Mouse (Mus musculus) embryo, embryonic 10.5 days (tissue): ENCODE results near the gene Ccl1.

Experiments used
- DNase-seq: peaks from one replicate; pipeline ENCODE4 v3.0.0-alpha.2; 2015; ENCODE audit warnings: low spot score

Gene Ccl1

DNA sequence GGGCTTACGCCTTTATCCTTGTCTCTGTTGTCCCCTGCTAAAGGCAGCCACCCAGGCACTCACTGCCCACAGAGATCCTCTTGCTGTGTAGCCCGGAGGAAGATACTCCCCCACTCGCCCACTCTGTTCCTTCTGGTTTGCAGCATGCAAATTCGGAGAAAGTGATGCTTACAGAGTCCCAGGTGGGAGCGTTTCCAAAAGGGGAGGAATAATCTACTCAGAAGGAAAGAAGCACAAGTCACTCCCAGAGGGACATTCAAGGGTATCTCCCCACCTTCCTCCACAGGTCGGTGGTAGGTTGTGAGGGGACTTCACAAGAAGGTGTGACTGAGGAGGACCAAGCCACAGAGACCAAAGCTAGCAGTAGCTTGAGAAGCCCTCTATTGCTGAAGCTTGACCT is 100.3 kb downstream of the Ccl1 start:
- no peak for DNase-seq

DNA sequence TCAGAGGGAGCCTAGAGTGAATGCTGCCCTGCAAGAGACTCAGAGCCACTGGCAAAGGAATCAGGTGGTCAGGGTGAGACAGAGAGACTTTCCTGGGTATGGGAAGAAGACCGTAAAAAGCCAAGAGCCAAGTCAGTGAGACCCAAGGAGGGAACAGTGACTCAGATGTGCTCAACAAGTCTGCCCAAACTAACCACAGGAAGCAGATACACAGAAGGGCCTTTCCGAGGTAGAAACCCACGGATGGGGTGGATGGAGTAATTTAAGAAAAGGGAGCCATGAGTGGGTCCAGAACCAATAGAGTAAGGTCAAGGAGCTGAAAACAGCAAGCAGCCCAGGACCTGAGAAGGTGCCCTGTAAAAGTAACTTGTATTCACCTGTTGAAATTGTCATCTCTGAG is 101.8 kb downstream of the Ccl1 start:
- no peak for DNase-seq

DNA sequence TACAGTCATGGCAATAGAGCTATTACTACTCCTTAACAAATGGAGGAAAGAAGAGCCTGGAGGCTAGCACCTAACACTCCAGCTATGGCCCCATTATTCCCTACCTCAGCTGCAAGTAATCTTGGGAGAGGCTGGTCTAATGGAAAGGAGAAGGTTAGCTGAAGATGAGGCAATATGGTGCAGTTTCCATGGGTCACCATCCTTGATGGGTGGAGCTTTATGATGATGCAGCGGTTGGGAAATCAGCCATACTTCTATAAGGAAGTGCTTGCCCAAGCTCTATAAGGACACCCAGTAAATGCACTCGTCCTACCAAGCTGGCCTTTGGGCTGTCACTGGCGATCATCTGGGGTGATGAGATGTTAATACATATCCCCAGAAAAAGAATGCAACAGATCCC is 107.7 kb downstream of the Ccl1 start:
- no peak for DNase-seq

DNA sequence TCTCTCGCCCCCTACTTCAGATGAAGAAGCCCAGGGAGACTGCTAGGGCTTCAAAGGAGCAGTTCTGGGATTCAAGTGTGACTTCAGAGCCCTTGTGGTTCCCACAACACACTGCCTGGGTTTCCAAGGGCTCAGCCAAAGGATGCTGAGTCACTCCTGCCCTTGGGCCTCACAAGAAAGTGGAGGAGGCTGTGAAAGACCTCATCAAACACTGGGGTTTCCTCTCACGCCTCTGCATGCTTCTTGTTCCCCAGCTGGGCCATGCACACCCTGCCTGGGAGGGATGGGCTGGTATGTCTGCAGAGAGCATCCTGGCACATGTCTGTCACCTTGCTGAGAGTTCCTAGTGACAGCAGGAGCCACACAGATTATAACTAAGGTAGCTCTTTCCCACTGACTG is 110.5 kb downstream of the Ccl1 start:
- no peak for DNase-seq

DNA sequence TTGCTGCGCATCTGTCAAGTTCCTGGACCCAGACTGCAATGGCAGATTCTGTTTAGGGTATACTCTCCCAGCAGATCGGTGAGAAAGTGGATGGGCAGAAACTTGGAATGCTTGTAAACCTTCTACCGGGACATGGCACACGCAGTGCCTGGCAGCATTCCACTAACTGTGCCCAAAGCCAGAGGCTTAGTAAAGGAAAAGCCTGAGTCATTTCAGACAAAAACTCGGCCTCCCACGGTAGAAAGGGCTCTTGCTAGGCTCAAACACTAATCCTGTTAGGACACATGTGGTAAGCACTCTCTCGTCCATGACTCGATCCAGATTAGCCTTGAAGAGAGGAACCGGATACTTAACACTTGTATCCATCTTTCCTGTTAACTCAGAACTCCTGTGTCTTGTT is 111.7 kb downstream of the Ccl1 start:
- DNase-seq: no peak

DNA sequence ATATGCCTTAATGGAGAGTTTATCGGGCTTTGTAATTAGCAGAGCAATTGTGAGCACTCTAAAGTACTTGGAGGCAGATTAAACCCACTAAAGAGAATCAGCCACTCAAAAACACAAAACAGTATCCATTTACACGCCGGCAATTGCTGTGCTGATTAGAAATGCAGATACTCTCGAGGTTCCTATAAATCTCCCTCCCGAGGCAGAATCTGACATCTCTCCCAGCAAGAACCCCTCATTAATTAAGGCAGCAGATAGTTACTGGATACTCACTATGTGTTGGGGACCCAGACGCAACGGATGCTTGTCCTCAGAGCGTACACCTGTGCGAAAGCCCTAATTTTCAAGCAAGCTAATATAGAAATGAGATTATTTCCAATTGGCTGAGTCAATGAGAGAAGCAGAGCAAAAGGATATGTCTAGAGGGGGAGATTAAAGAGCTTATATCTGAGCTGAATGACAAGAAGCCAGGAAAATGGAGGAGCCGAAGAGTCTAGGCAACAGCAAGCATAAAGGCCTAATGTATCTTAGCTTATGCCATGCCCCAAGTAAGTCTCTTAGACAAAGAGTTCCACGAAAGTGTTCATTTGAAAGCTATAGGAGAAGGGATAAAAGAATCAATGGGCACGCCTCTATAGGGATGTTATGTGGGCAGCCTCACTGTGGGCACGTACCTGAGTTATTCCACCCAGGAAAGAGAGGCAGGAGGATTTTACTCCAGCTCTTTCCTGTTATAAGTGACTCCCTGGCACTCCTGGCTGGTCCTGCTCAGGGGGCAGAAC is 115.5 kb downstream of the Ccl1 start:
- DNase-seq: no peak

DNA sequence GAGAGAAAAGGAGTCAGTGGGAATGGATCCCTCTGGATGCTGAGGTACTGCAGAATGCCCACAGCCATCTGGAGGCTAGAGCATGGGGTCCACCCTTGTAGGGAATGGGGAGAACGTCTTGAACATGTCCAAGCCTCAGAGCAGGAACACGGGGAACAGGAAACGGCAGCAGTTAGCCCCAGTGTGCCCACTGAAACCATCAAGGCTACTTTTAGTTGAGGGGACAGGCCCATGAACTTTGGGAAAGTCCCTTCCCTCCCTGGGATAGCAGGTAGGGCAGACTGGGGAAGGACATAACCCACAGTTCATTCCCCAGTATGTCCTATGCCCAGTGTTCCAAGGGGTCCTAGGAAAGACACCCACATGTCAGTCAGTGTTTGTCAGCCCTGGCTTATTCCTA is 119.8 kb downstream of the Ccl1 start:
- DNase-seq: no peak

DNA sequence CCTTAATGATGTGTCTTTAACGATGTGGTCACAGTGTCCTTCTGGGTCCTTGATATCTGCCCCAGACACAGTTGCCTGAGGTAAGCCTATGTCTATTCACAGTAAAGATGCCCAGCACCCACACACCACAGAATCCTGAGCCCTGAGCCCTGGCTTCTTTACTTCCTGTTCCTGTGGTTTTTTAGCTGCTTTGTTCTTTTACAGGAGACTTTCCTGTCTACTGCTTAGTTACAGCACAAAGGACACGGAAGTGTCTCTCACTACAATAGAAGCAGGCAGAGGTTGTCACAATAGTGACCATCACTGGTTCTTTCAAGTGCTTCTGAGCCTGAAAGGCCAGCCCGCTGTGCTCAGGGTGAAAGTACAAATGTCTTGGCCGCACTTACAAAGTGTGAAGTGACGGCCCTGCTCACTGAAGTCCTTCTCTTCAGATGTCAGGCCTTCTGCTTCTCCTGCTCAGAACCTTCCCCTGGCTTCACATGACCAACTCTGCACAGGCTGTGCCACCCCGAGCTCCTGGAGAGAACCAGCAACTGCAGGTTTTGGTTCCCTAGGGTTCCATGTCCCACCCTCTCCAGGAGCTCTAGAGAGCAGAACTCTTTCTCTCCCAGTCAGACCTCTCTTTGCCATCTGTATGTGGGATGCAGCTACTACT is 122.1 kb downstream of the Ccl1 start:
- no peak for DNase-seq

DNA sequence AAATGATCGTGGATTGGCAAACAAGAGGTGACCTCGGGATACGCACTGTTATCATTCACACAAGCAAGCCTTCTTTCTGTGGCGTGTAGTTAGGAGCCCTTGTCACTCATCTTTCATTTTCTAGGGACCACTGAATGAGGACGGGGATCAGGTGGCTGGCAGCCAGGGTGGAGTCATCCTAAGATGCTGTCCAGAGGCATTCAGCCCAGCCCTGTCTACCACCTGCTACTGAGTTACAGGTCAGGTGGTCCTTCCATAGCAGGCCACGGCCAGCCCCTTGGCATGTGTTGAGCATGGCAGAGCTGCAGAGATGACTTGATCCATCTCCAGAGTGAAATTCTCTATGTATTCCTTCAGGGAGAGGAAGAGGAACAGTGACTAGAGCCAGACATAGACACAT is 123.1 kb downstream of the Ccl1 start:
- no peak for DNase-seq

DNA sequence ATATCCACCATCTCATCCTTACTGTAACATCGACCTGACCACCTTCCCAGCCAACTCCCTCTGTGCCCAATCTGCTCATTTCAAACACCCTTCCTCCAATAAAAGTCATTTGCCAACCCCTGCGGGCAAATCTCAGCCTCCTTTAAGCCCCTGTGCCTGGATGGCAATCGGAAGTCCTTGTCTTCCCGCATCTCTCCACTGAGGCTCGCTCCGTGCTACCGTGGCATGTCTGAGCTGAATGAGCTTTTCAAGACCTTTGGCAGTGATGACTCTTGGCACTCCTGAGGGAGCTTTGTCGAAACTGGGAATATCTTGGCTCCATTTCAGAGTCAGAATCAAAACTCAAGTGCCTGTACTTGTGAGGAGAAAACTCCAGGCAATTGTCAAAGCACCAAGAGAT is 124.2 kb downstream of the Ccl1 start:
- no peak for DNase-seq

DNA sequence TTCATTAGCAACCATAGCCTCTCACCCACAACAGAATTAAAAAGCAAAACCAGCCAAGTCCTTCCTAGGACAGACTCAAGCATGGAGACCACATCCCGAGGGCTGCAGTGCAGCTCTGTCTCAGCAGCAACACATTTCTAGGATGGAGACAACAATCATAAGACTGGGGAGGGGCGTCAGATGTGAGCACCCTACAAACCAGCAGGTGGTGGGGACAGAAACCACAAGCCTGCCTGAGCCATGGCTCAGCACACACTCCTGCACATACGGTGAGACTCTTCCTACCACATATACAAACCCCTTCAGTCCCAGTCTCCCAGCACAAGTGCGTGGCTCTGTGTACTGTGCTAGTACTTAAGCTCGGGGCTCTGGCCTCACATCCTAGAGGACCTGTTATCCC is 127.3 kb downstream of the Ccl1 start:
- no peak for DNase-seq

DNA sequence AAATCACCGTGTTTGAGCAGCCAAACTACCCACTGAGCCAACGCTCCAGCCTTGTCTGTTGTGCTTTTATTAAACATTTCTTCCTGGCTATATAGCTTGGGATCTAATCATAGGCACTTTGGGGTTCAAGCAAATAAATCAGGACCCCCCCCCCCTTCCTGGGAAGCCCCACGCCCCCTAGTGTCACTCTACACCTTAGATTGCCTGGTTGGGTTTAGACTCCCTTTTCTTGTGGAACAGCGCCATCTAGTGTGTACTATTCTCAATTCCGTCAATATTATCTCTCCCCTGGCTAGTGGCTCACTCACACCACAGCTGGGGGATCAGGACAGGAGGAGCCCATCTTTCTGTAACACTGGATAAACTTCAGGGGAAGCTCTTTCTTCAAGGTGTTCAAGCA is 127.8 kb downstream of the Ccl1 start:
- DNase-seq: peak; percentile 89

DNA sequence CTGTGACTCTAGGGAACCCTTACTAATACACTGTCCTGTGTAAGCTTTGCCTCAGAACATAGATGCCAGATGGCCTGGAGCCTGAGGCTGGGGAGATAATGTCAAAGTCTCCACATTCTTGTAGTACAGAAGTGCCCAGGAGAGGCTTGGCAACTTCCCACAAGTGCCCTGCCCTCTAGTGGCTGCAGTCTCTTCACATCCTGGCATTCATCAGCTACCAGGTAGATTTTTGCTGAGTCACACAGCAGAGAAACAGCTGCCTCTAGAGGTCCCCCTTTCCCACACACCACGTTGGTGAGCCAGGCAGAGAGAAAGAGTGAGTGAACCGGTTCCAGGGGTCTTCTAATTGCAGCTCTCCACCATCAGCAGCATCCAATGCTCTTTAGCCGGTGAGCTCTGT is 130.7 kb downstream of the Ccl1 start:
- DNase-seq: peak; percentile 84

DNA sequence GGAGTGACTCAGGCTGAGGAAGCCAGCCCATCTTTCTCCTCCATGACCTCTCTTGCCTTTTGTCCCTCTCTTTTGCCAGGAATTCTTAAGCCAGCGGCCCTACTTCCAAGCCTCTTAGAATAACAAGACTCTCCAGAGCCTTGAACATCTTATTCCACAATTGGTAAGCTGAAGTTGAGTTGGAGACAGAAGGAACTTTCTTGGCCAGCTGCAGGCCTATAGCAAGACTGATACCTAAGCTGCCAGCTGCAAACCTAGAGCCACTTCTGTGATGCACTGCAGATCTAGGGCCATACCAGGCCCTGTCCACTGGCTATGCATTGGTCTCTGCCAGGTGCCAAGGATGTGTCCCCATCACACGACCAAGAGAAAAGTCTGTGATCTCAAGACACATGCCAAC is 132.0 kb downstream of the Ccl1 start:
- DNase-seq: no peak

DNA sequence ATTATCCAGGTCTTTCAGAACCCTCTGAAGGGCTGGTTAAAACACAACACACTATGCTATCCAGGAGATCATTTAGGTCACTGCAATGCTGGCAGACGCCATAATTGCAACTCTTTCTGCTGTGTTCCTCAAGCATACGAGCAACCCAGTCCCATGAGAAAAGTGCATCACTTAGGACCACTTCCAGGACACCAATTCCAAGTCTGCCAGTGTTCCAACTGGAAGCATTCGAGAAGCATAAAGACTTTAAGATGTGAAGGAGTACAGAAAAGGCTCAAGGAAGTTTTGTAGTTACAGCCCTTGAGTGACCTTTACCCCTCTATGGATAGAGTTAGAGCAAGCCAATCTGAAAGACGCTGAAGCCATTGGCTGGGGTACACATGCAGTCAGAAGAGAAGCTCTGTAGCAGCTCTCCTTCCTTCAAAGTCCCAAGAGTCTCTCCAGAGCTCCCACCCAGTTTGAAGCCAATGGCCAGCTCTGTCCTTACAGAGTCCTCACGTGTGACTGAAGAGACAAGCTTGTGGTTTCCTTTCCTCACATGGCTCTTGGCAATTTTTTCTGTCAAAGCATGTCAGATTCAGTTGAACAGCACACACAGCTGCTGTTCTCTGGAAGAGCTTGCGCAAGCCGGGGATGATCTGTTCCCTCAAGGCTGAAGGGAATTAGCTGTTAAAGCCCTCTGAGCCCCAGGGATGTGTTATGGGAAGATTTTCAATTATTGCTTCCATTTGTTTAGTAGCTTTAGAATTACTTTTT is 134.0 kb downstream of the Ccl1 start:
- no peak for DNase-seq

DNA sequence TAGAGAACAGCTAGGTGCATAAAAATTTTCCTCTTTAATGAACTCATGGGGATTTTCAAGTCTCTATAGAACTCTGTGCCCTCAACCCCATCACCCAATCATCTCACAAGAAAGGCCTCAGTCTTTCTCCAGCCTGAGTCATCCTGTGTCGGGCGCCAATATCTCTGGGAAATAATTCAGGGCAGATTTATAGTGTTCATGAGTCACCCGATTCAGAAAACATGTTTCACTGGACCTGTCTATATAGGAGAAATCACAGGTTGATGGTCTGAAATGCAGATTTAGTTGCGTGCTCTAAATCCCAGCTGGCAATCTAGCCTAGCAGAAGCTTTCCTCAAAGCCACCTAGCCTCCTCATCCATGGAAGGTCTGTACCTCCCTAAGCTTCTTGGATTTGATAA is 136.0 kb downstream of the Ccl1 start:
- DNase-seq: no peak

DNA sequence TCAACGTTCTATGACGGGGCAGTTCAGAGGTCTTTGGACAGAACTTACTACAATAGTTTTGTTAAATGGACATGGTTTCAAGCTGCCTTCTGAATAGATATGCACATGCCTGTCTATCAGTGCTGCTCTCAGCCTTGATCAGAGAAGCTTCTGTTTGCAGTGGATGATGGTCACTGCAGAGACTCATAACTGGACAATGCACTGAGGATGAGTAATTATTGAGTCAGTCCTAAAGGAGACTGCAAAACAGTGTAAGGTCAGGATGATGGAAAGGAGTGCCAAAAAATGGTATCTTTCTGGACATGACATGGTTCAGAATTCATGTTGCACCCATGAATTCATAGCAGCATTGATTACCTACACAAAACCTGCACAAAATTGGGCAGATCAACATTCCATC is 137.2 kb downstream of the Ccl1 start:
- DNase-seq: no peak

DNA sequence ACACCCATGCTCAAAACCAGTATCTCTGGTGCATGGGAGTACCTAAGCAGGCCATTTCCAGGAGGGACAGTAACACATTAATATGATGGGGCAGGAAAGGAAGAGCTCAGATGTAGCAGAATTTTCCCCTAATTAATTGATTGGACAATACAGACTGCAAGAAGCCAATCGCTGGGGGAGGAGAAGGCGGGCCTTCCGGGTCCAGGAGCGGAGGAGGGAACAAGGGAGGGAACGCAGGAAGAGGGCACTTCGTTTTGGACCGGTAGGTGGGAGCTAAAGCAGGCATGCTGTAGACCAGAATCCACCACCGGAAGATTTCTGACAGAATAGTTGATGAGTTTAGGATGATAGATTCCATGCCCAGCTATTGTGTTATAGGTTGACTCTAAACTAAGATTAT is 142.2 kb downstream of the Ccl1 start:
- DNase-seq: no peak

DNA sequence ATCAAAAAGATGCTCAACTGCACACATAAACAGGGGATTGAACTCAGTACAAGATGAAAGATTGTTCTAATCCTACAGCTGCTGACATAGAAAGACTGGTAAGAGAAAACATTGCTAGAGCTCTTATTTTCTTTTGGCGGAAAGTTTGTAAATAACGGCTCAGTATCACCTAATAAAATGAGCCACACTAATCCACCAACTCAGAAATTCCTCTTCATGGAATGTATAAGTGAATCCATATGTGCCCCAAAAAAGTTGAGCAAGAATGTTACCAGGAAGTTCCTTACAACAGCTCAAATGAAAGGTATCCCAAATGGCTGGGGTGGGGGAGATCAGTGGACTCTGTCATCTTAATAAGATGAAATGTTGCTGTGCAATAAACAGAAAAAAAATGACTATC is 146.4 kb downstream of the Ccl1 start:
- DNase-seq: peak; percentile 3

DNA sequence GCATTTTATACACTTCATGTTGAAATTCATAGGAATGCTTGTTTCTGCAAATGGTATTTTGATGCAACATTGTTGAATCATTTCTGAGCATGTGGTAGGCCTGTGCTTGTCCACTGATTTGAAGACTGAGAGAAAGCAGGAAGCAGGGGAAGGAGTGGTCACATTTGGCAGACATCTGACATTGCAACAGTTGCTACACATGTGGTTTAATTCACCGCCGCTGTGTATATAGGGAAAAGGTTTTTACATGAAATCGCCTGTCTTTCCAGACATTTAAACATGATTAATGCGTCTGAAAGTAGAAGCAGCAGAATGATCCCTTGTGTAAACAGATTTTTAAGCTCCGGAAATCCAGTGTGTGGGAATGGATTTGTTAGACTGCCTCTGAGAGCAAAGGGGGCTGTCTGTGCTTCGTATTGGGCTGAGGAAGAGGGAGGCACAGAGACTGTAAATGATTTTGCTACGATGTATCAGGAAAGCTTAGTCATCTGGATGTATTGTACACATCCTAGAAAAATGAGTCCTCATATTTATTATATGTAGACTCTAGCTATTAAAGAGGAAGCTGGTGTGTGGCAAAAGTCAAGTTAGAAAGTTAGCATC is 165.9 kb downstream of the Ccl1 start:
- DNase-seq: peak; percentile 45

DNA sequence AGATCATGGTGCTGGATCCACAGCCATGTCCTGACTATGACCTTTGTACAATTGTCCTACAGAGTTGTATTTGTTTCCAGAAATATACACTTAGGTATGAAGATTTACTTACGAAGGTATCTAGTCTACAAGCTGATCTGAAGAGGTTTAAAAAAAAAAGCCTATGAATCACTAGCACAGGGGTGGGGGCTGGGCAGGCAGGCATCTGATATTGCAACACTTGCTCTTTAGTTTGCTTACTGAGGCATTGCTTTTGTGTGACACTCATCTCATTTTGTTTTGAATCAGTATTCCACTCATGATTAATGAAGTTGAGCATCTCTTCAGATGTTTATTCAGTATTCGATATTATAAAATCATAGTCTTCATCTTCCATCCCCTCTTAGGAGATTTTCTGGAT is 169.3 kb downstream of the Ccl1 start:
- DNase-seq: no peak

DNA sequence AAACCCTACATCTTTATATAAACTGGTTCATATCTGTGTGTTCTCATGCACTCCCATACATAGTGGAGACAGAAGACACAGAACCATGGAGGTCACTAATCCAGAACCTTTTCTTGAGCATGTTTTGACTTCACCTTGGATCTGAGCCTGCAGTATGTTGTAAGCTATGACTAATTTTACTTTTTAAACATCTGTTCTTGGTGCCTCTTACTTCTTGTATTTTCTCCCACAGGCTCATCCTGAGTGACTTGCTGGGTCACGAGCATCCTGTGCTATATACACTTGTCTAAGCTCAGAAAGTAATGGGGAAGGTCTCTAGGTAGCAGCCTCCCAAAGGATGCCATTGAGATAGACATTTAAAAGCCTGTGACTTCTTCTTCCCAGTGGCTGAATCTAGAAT is 172.5 kb downstream of the Ccl1 start:
- DNase-seq: no peak
